Mouse (Mus musculus) G1E (cell line): ENCODE data around the gene Hist2h3c2. TPM values are rescaled to one million over a fixed set of nuclear protein-coding genes. Genes with fewer than 3 reads are reported as not detected.
A peak's percentile ranks its signal among the peaks of the same experiment; 100 is the strongest.

Source experiments
- ATAC-seq: 2 replicates; pipeline ENCODE4 v1.8.0; 2016; ENCODE audit warnings: mild to moderate bottlenecking; ENCODE audit not compliant: insufficient number of reproducible peaks, poor library complexity, low FRiP score, severe bottlenecking; ENCODE audit errors: extremely low read depth
- DNase-seq: peaks from one replicate; pipeline ENCODE4 v3.0.0; 2012; ENCODE audit warnings: low spot score
- H3K27me3 ChIP-seq: 2 replicates; pipeline ENCODE4 v1.6.1; 2012; ENCODE audit warnings: mild to moderate bottlenecking, low read length, inconsistent platforms; ENCODE audit not compliant: insufficient read depth
- H3K36me3 ChIP-seq: replicated peaks from 2 replicates; pipeline ENCODE3; 2012; ENCODE audit warnings: mild to moderate bottlenecking, inconsistent platforms
- H3K4me1 ChIP-seq: 2 replicates; pipeline ENCODE4 v1.6.1; 2012; ENCODE audit warnings: low read depth, low read length, inconsistent platforms, mixed read lengths; ENCODE audit not compliant: insufficient read depth
- H3K4me3 ChIP-seq: 2 replicates; pipeline ENCODE4 v1.5.1; 2012; ENCODE audit warnings: low read depth, mild to moderate bottlenecking, inconsistent platforms, low read length, moderate library complexity, mixed read lengths
- H3K9me3 ChIP-seq: replicated peaks from 2 replicates; pipeline ENCODE4 v1.6.1; 2012; ENCODE audit warnings: inconsistent platforms
- CTCF ChIP-seq: IDR thresholded peaks from 2 replicates; pipeline ENCODE4 v1.5.1; 2012; ENCODE audit warnings: low read depth, low read length, inconsistent platforms, mixed read lengths
- GATA1 ChIP-seq: IDR thresholded peaks from 2 replicates; pipeline ENCODE4 v1.6.1; 2012; ENCODE audit warnings: borderline replicate concordance, low read length, inconsistent platforms, mixed read lengths
- GATA2 ChIP-seq: IDR thresholded peaks from 2 replicates; pipeline ENCODE4 v1.6.1; 2012; ENCODE audit warnings: low read depth, low read length, inconsistent platforms, borderline replicate concordance
- POLR2AphosphoS5 ChIP-seq: IDR thresholded peaks from 2 replicates; pipeline ENCODE4 v1.6.1; 2012; ENCODE audit warnings: low read depth, low read length, inconsistent platforms; ENCODE audit not compliant: insufficient replicate concordance
- TAL1 ChIP-seq: conservative IDR thresholded peaks from 2 replicates; pipeline ENCODE4 v1.6.1; 2012; ENCODE audit warnings: low read depth, low read length, inconsistent platforms, mixed read lengths
- polyA plus RNA-seq: library from polyadenylated mRNA; stranded (reverse); fragments of >175 nt; gene quantifications from 2 replicates; pipeline ENCODE4 v1.2.3, GENCODE M21; 2012
- total RNA-seq, 2 experiments: library from RNA; stranded (forward) in 1 of 2; stranded (reverse) in 1 of 2; fragments of 200-1000 nt in 1 of 2; fragments of >200 nt in 1 of 2; fragmentation: Nextera tagmentation in 1 of 2; gene quantifications; 2 replicates each; pipeline ENCODE4 v1.2.3; 2014 to 2017

Hist2h3c2 gene
- total and polyA plus RNA-seq, 3 experiments: 27.5 to 847 (median 558) TPM

GRCm38 (mm10) chr3:96257190-96257589 lies 18.3 kb upstream of the Hist2h3c2 start:
- DNase-seq (no peak), ATAC-seq (no peak)
- TF ChIP-seq POLR2AphosphoS5 (no peak), GATA1 (no peak), TAL1 (no peak), CTCF (no peak), GATA2 (no peak)
- H3K27me3 ChIP-seq: no peaks in the 10 kb centered on the region
- H3K36me3 ChIP-seq: no peaks in the 10 kb centered on the region
- H3K4me1 ChIP-seq: peaks cover 62% of the 10 kb centered on the region
- no peak overlapping the region for H3K4me3 ChIP-seq
- H3K9me3 ChIP-seq: no peaks in the 10 kb centered on the region

- Histone ChIP-seq H3K4me3 (peak overlapping the region; percentile 27; the same call in 1 of the 2 replicates), H3K36me3 (no peaks in the 10 kb centered on the region), H3K4me1 (peaks cover 53% of the 10 kb centered on the region), H3K9me3 (no peaks in the 10 kb centered on the region), H3K27me3 (no peaks in the 10 kb centered on the region)
- DNase-seq (no peak), ATAC-seq (no peak)
- TF ChIP-seq GATA1 (no peak), POLR2AphosphoS5 (no peak), GATA2 (no peak), CTCF (no peak), TAL1 (no peak)
Measured at GRCm38 (mm10) chr3:96255926-96256593, 17.1 kb upstream of the Hist2h3c2 start.

- H3K27me3 ChIP-seq: no peaks in the 10 kb centered on the region
- no peaks in the 10 kb centered on the region for H3K9me3 ChIP-seq
- DNase-seq (peak; percentile 51), ATAC-seq (peak; percentile 94)
- peaks cover 53% of the 10 kb centered on the region for H3K4me1 ChIP-seq
- H3K36me3 ChIP-seq: no peaks in the 10 kb centered on the region
- H3K4me3 ChIP-seq: peak overlapping the region; percentile 62
- TF ChIP-seq GATA2: no peak
- no peak for TF ChIP-seq POLR2AphosphoS5
- peak; percentile 78 for TF ChIP-seq TAL1
Measured at GRCm38 (mm10) chr3:96254683-96255355, 15.9 kb upstream of the Hist2h3c2 start.

- no peaks in the 10 kb centered on the region for H3K27me3 ChIP-seq
- TF ChIP-seq GATA2: no peak
- no peak for TF ChIP-seq TAL1
- no peak for TF ChIP-seq CTCF
- no peak for TF ChIP-seq GATA1
- no peak for TF ChIP-seq POLR2AphosphoS5
- H3K4me3 ChIP-seq: no peak overlapping the region
- no peaks in the 10 kb centered on the region for H3K36me3 ChIP-seq
- DNase-seq (no peak), ATAC-seq (no peak)
- peaks cover 54% of the 10 kb centered on the region for H3K4me1 ChIP-seq
- no peaks in the 10 kb centered on the region for H3K9me3 ChIP-seq
Measured at GRCm38 (mm10) chr3:96251787-96252186, 12.9 kb upstream of the Hist2h3c2 start.

- H3K27me3 ChIP-seq: no peaks in the 10 kb centered on the region
- no peak overlapping the region for H3K4me3 ChIP-seq
- no peaks in the 10 kb centered on the region for H3K36me3 ChIP-seq
- no peak for ATAC-seq
- no peaks in the 10 kb centered on the region for H3K9me3 ChIP-seq
- TF ChIP-seq POLR2AphosphoS5: no peak
- TF ChIP-seq CTCF: no peak
- TF ChIP-seq GATA1: no peak
- no peak for TF ChIP-seq GATA2
- TF ChIP-seq TAL1: no peak
- DNase-seq: no peak
- H3K4me1 ChIP-seq: peaks cover 48% of the 10 kb centered on the region
Measured at GRCm38 (mm10) chr3:96250890-96251289, 12.0 kb upstream of the Hist2h3c2 start.

GRCm38 (mm10) chr3:96249034-96249345 lies 10.1 kb upstream of the Hist2h3c2 start:
- Histone ChIP-seq H3K36me3 (no peaks in the 10 kb centered on the region), H3K4me1 (peaks cover 41% of the 10 kb centered on the region), H3K9me3 (no peaks in the 10 kb centered on the region), H3K27me3 (no peaks in the 10 kb centered on the region), H3K4me3 (no peak overlapping the region)
- no peak for TF ChIP-seq CTCF
- DNase-seq (no peak), ATAC-seq (no peak)
